Mouse (Mus musculus) thymus, adult 2 months (tissue): ENCODE results near the gene 2900026A02Rik. TPM values are rescaled to one million over a fixed set of nuclear protein-coding genes. Genes with fewer than 3 reads are reported as not detected.

Experiments
- DNase-seq: peaks from one replicate; pipeline ENCODE4 v3.0.0; 2021
- H3K27ac ChIP-seq: fragments of 200-500 bp; 2 replicates; pipeline ENCODE4 v1.5.1; 2012; ENCODE audit warnings: low read length, control low read depth; ENCODE audit not compliant: control insufficient read depth, insufficient read depth
- H3K27me3 ChIP-seq: fragments of 200-500 bp; 2 replicates; pipeline ENCODE4 v1.6.1; 2012; ENCODE audit warnings: mild to moderate bottlenecking, low read length, moderate library complexity, mixed read lengths; ENCODE audit not compliant: control insufficient read depth, insufficient read depth
- H3K36me3 ChIP-seq: fragments of 200-500 bp; 2 replicates; pipeline ENCODE4 v1.6.1; 2012; ENCODE audit warnings: mild to moderate bottlenecking, low read length, moderate library complexity; ENCODE audit not compliant: control insufficient read depth, insufficient read depth
- H3K4me1 ChIP-seq: fragments of 200-500 bp; replicated peaks from 2 replicates; pipeline ENCODE4 v1.6.1; 2012; ENCODE audit warnings: low read length; ENCODE audit not compliant: control insufficient read depth, insufficient read depth
- H3K4me3 ChIP-seq: fragments of 200-500 bp; 2 replicates; pipeline ENCODE4 v1.5.1; 2012; ENCODE audit warnings: mild to moderate bottlenecking, low read length, control low read depth, moderate library complexity; ENCODE audit not compliant: control insufficient read depth, insufficient read depth
- CTCF ChIP-seq: fragments of 200-500 bp; IDR thresholded peaks from 2 replicates; pipeline ENCODE4 v1.5.1; 2012; ENCODE audit warnings: mild to moderate bottlenecking, control low read depth, low read length, moderate library complexity, borderline replicate concordance; ENCODE audit not compliant: control insufficient read depth, poor library complexity, insufficient read depth; ENCODE audit errors: extremely low read depth
- POLR2A ChIP-seq: fragments of 200-500 bp; IDR thresholded peaks from 2 replicates; pipeline ENCODE4 v1.6.1; 2012; ENCODE audit warnings: mild to moderate bottlenecking, low read length, control low read depth, moderate library complexity; ENCODE audit not compliant: control insufficient read depth, poor library complexity, insufficient read depth; ENCODE audit errors: extremely low read depth
- WGBS: fragments of 180-500 bp; shearing (Covaris S2); methylation state at CpG from one replicate; pipeline ENCODE4 v1.1.7; 2018; 5-methylcytosine and 5-hydroxymethylcytosine counted together
- polyA plus RNA-seq: library from polyadenylated mRNA; depleted of rRNA; stranded (reverse); fragments of >200 nt; gene quantifications from 2 replicates; pipeline ENCODE4 v1.2.3, GENCODE M21; 2012

Gene 2900026A02Rik
- polyA plus RNA-seq, 1 experiment: 6.9 TPM

GRCm38 (mm10) chr5:113090077-113090690 is 130.9 kb downstream of the 2900026A02Rik start:
- Histone ChIP-seq H3K4me3 (no peak overlapping the region), H3K36me3 (no peaks in the 10 kb centered on the region), H3K27ac (no peak overlapping the region), H3K27me3 (no peaks in the 10 kb centered on the region), H3K4me1 (no peaks in the 10 kb centered on the region)
- WGBS: 94% methylated on average over 24 of the region's 24 CpGs
- TF ChIP-seq POLR2A (no peak), CTCF (no peak)
- no peak for DNase-seq

GRCm38 (mm10) chr5:113087465-113087864 is 133.6 kb downstream of the 2900026A02Rik start:
- TF ChIP-seq CTCF (no peak), POLR2A (no peak)
- H3K4me3 ChIP-seq: no peak overlapping the region
- no peaks in the 10 kb centered on the region for H3K36me3 ChIP-seq
- no peaks in the 10 kb centered on the region for H3K4me1 ChIP-seq
- H3K27me3 ChIP-seq: no peaks in the 10 kb centered on the region
- no peak overlapping the region for H3K27ac ChIP-seq
- DNase-seq: no peak
- 97% methylated on average over 2 of the region's 2 CpGs for WGBS

- DNase-seq: no peak
- H3K4me1 ChIP-seq: no peaks in the 10 kb centered on the region
- no peaks in the 10 kb centered on the region for H3K36me3 ChIP-seq
- H3K27me3 ChIP-seq: no peaks in the 10 kb centered on the region
- H3K27ac ChIP-seq: no peak overlapping the region
- H3K4me3 ChIP-seq: no peak overlapping the region
- 92% methylated on average over 4 of the region's 4 CpGs for WGBS
- TF ChIP-seq CTCF (no peak), POLR2A (no peak)
These were observed 134.0 kb downstream of the 2900026A02Rik start for GRCm38 (mm10) chr5:113086990-113087389.

- WGBS: 91% methylated on average over 12 of the region's 12 CpGs
- no peak for TF ChIP-seq CTCF
- no peak overlapping the region for H3K4me3 ChIP-seq
- H3K4me1 ChIP-seq: no peaks in the 10 kb centered on the region
- H3K27me3 ChIP-seq: no peaks in the 10 kb centered on the region
- DNase-seq: no peak
- H3K36me3 ChIP-seq: no peaks in the 10 kb centered on the region
- H3K27ac ChIP-seq: no peak overlapping the region
These were observed 134.6 kb downstream of the 2900026A02Rik start for GRCm38 (mm10) chr5:113086439-113086838.

GRCm38 (mm10) chr5:113085931-113086330 is 135.1 kb downstream of the 2900026A02Rik start:
- Histone ChIP-seq H3K27ac (no peak overlapping the region), H3K36me3 (no peaks in the 10 kb centered on the region), H3K27me3 (no peaks in the 10 kb centered on the region), H3K4me3 (no peak overlapping the region), H3K4me1 (no peaks in the 10 kb centered on the region)
- TF ChIP-seq CTCF: no peak
- TF ChIP-seq POLR2A: no peak
- WGBS: 76% methylated on average over 2 of the region's 2 CpGs
- DNase-seq: no peak

- Histone ChIP-seq H3K27me3 (no peaks in the 10 kb centered on the region), H3K36me3 (no peaks in the 10 kb centered on the region), H3K4me1 (no peaks in the 10 kb centered on the region), H3K4me3 (no peak overlapping the region), H3K27ac (no peak overlapping the region)
- TF ChIP-seq POLR2A: no peak
- TF ChIP-seq CTCF: no peak
- no peak for DNase-seq
- WGBS: 95% methylated on average over 2 of the region's 2 CpGs
These were observed 136.7 kb downstream of the 2900026A02Rik start for GRCm38 (mm10) chr5:113084309-113084708.

GRCm38 (mm10) chr5:113082356-113083168 is 138.5 kb downstream of the 2900026A02Rik start:
- H3K4me1 ChIP-seq: no peaks in the 10 kb centered on the region
- 68% methylated on average over 19 of the region's 19 CpGs for WGBS
- no peaks in the 10 kb centered on the region for H3K27me3 ChIP-seq
- no peak overlapping the region for H3K4me3 ChIP-seq
- no peak for DNase-seq
- no peak for TF ChIP-seq CTCF
- TF ChIP-seq POLR2A: no peak
- no peak overlapping the region for H3K27ac ChIP-seq
- no peaks in the 10 kb centered on the region for H3K36me3 ChIP-seq
